Mouse (Mus musculus) thymus, postnatal 25 days (tissue): ENCODE results near the gene Tjp3.
"Not testable (repeated sequence)": the region's sequence is repeated elsewhere in the genome, so short reads cannot be mapped to it uniquely, and the experiment has no call there.

Experiments used
- DNase-seq: peaks from one replicate; pipeline ENCODE4 v3.0.0; 2022

Tjp3 gene

GRCm38 (mm10) chr10:81229735-81230437 is 61.5 kb downstream of the Tjp3 start:
- DNase-seq: no peak

DNA sequence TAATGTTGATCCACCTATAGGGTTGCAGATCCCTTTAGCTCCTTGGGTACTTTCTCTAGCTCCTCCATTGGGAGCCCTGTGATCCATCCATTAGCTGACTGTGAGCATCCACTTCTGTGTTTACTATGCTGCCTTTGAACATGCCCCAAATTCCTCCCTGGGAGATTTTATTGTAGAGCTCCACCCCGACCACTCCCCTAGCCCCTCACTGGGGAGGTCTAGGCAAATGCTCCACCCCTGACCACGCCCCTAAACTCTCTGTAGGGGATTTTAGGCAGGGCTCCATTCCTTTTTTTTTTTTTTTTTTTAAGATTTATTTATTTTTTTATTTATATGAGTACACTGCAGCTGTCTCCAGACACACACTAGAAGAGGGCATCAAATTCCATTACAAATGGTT is 67.7 kb downstream of the Tjp3 start:
- DNase-seq: not testable (repeated sequence)
